Mouse (Mus musculus) intestine, postnatal 0 days (tissue): ENCODE data around the gene Sval1. TPM values are rescaled to one million over a fixed set of nuclear protein-coding genes. Genes with fewer than 3 reads are reported as not detected.

Source experiments
- ATAC-seq: fragments of 200-750 bp; cut with Nextera tagmentation; 2 replicates; pipeline ENCODE4 v1.8.0; 2017; ENCODE audit warnings: mild to moderate bottlenecking, moderate TSS enrichment, moderate library complexity
- H3K27ac ChIP-seq: fragments of 300-500 bp; sonication (generic); 2 replicates; pipeline ENCODE4 v1.5.1; 2014; ENCODE audit warnings: mild to moderate bottlenecking, low read depth, low read length, moderate library complexity
- H3K27me3 ChIP-seq: fragments of 300-500 bp; sonication (generic); replicated peaks from 2 replicates; pipeline ENCODE4 v1.6.1; 2014; ENCODE audit warnings: low read length, mixed read lengths; ENCODE audit not compliant: control insufficient read depth, insufficient read depth
- H3K36me3 ChIP-seq: fragments of 300-500 bp; sonication (generic); 2 replicates; pipeline ENCODE4 v1.6.1; 2014; ENCODE audit warnings: mild to moderate bottlenecking, moderate library complexity; ENCODE audit not compliant: control insufficient read depth, insufficient read depth
- H3K4me1 ChIP-seq: fragments of 300-500 bp; sonication (generic); replicated peaks from 2 replicates; pipeline ENCODE4 v1.6.1; 2014; ENCODE audit warnings: antibody characterized with exemption, low read length, mixed read lengths; ENCODE audit not compliant: control insufficient read depth, insufficient read depth
- H3K4me2 ChIP-seq: fragments of 300-500 bp; sonication (generic); replicated peaks from 2 replicates; pipeline ENCODE4 v1.6.1; 2014; ENCODE audit warnings: low read depth, mild to moderate bottlenecking, moderate library complexity
- H3K4me3 ChIP-seq: fragments of 300-500 bp; sonication (generic); 2 replicates; pipeline ENCODE4 v1.5.1; 2014; ENCODE audit warnings: low read depth, low read length
- H3K9ac ChIP-seq: fragments of 300-500 bp; sonication (generic); 2 replicates; pipeline ENCODE4 v1.6.1; 2014; ENCODE audit warnings: mild to moderate bottlenecking, low read depth, low read length
- H3K9me3 ChIP-seq: fragments of 300-500 bp; sonication (generic); 2 replicates; pipeline ENCODE4 v1.6.1; 2016; ENCODE audit warnings: mixed run types; ENCODE audit not compliant: control insufficient read depth
- CTCF ChIP-seq: sonication (generic); IDR thresholded peaks from 2 replicates; pipeline ENCODE4 v1.5.1; 2016; ENCODE audit warnings: low read depth, mild to moderate bottlenecking, control low read depth, antibody characterized with exemption, moderate library complexity
- WGBS: fragments of 180-500 bp; shearing (Covaris S2); extraction: QIAGEN DNeasy Blood & Tissue Kit; methylation state at CpG from one replicate; pipeline ENCODE4 v1.1.7; 2014; 5-methylcytosine and 5-hydroxymethylcytosine counted together
- polyA plus RNA-seq: library from polyadenylated mRNA; unstranded; fragments of >200 nt; fragmentation: Nextera tagmentation; extraction: Ambion mirVana; gene quantifications from 2 replicates; pipeline ENCODE4 v1.2.1, GENCODE M21; 2015

Sval1 gene
- 8.9 and 11.9 TPM in 2 replicates for polyA plus RNA-seq

DNA sequence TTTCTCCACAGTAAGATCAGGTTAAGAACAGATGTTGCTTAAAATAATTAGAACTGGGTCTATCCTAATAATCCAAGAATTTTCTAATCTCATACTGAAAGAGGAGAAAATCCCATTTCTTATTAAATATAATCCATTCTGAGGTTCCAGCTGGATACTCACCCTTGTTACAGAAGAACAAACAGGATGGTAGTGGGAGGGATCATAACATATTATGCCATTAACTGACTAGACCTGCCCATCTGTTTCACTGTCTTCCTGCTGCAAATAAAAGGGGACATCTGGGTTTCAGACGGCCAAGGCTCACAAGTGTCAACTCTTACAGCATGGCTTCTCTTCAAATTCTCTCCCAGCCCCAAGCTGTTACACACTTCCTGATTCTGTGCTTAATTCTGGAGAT is at the start of gene Sval1:
Gene Sval1, plus strand, starts transcription at position 301 of the 400 bp plus-strand sequence.
- no peak for ATAC-seq
- H3K27me3 ChIP-seq = no peaks in the 10 kb centered on the region
- WGBS = 72% methylated on average over 1 of the region's 1 CpGs
- H3K9ac ChIP-seq = no peak within 1 kb of the TSS
- H3K4me1 ChIP-seq = no peaks in the 10 kb centered on the region
- H3K27ac ChIP-seq = no peak within 1 kb of the TSS
- no peaks in the 10 kb centered on the region for H3K36me3 ChIP-seq
- no peak within 1 kb of the TSS for H3K4me2 ChIP-seq
- no peak for TF ChIP-seq CTCF
- H3K4me3 ChIP-seq = no peak within 1 kb of the TSS
- no peaks in the 10 kb centered on the region for H3K9me3 ChIP-seq

GRCm38 (mm10) chr6:41911625-41912024 is 39.8 kb upstream of the Sval1 start:
- H3K9me3 ChIP-seq = no peaks in the 10 kb centered on the region
- no peak overlapping the region for H3K27ac ChIP-seq
- no peak for TF ChIP-seq CTCF
- no peak for ATAC-seq
- WGBS = 88% methylated on average over 5 of the region's 5 CpGs
- no peaks in the 10 kb centered on the region for H3K4me1 ChIP-seq
- H3K36me3 ChIP-seq = no peaks in the 10 kb centered on the region
- no peaks in the 10 kb centered on the region for H3K27me3 ChIP-seq
- no peak overlapping the region for H3K9ac ChIP-seq
- H3K4me2 ChIP-seq = no peak overlapping the region
- H3K4me3 ChIP-seq = no peak overlapping the region

DNA sequence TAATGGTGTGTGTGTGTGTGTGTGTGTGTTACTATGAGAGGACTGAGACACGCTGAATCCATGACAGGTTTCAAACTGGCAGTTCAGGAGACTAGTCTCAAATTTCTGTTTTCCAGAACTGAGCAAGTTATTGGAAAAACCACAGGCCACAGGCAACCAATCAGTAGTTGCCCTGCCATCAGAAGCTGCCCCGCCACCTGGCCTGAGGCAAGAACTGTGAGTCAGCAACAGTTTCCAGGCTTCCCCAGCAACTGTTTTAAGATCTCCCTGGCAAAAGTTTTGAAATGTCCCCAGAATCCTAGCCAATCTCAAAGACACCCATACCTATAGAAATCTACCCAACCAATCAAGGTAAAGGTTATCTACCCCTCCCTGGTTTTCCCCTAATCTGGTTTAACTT is 36.5 kb upstream of the Sval1 start:
- WGBS = 88% methylated on average over 2 of the region's 2 CpGs
- H3K36me3 ChIP-seq = no peaks in the 10 kb centered on the region
- H3K9ac ChIP-seq = no peak overlapping the region
- H3K4me2 ChIP-seq = no peak overlapping the region
- no peak overlapping the region for H3K4me3 ChIP-seq
- TF ChIP-seq CTCF = no peak
- no peaks in the 10 kb centered on the region for H3K4me1 ChIP-seq
- no peaks in the 10 kb centered on the region for H3K27me3 ChIP-seq
- H3K9me3 ChIP-seq = no peaks in the 10 kb centered on the region
- ATAC-seq = no peak
- H3K27ac ChIP-seq = no peak overlapping the region

DNA sequence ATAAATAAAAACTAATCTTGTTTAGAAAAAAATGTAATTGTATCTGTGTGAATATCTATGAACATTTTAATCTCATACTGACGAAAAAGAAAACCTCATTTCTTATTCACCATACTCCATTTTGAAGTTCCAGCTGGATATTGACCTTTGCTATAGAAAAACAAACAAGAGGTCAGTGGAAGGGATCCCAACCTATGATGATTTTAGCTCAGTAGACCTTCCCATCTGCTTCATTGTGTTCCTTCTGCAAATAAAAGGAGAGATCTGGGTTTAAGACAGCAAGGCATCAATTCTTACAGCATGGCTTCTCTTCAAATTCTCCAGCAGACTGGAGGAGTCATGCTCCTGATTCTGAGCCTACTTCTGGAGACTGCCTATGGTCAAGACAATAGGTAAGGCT is 16.4 kb downstream of the Sval1 start, which contains the start of gene Sval3:
Gene Sval3, plus strand, starts transcription at position 301 of the 400 bp plus-strand sequence.
- Histone ChIP-seq H3K27me3 (no peaks in the 10 kb centered on the region), H3K27ac (no peak within 1 kb of the TSS), H3K9me3 (no peaks in the 10 kb centered on the region), H3K36me3 (no peaks in the 10 kb centered on the region), H3K4me3 (no peak within 1 kb of the TSS), H3K9ac (no peak within 1 kb of the TSS), H3K4me2 (no peak within 1 kb of the TSS), H3K4me1 (no peaks in the 10 kb centered on the region)
- ATAC-seq = no peak
- 67% methylated on average over 1 of the region's 1 CpGs for whole genome bisulfite sequencing
- TF ChIP-seq CTCF = no peak

Other genes starting within 250 kb of the Sval1 start
- 0.10 and 0.59 TPM in 2 replicates for gene Kel, start 247.3 kb upstream of the Sval1 start, polyA plus RNA-seq
- gene Olfr459, start 176.5 kb upstream of the Sval1 start, polyA plus RNA-seq = 0.03 and 0.05 TPM in 2 replicates
- not detected in 2 replicates for gene Pip, start 104.1 kb upstream of the Sval1 start, polyA plus RNA-seq
- not detected in 2 replicates for gene Sval2, start 98.6 kb upstream of the Sval1 start, polyA plus RNA-seq
- not detected in 2 replicates for gene Sval3, start 16.5 kb downstream of the Sval1 start, polyA plus RNA-seq
- gene Sva, start 86.8 kb downstream of the Sval1 start, polyA plus RNA-seq = not detected in 2 replicates
- not detected in 2 replicates for gene Tas2r139, start 189.3 kb downstream of the Sval1 start, polyA plus RNA-seq